Mouse (Mus musculus) thymus, adult 2 months (tissue): ENCODE data around the gene Usp34. TPM values are rescaled to one million over a fixed set of nuclear protein-coding genes. Genes with fewer than 3 reads are reported as not detected.

Experiments used
- DNase-seq: peaks from one replicate; pipeline ENCODE4 v3.0.0; 2021
- H3K27ac ChIP-seq: fragments of 200-500 bp; 2 replicates; pipeline ENCODE4 v1.5.1; 2012; ENCODE audit warnings: low read length, control low read depth; ENCODE audit not compliant: control insufficient read depth, insufficient read depth
- H3K27me3 ChIP-seq: fragments of 200-500 bp; 2 replicates; pipeline ENCODE4 v1.6.1; 2012; ENCODE audit warnings: mild to moderate bottlenecking, low read length, moderate library complexity, mixed read lengths; ENCODE audit not compliant: control insufficient read depth, insufficient read depth
- H3K36me3 ChIP-seq: fragments of 200-500 bp; 2 replicates; pipeline ENCODE4 v1.6.1; 2012; ENCODE audit warnings: mild to moderate bottlenecking, low read length, moderate library complexity; ENCODE audit not compliant: control insufficient read depth, insufficient read depth
- H3K4me1 ChIP-seq: fragments of 200-500 bp; replicated peaks from 2 replicates; pipeline ENCODE4 v1.6.1; 2012; ENCODE audit warnings: low read length; ENCODE audit not compliant: control insufficient read depth, insufficient read depth
- H3K4me3 ChIP-seq: fragments of 200-500 bp; 2 replicates; pipeline ENCODE4 v1.5.1; 2012; ENCODE audit warnings: mild to moderate bottlenecking, low read length, control low read depth, moderate library complexity; ENCODE audit not compliant: control insufficient read depth, insufficient read depth
- CTCF ChIP-seq: fragments of 200-500 bp; IDR thresholded peaks from 2 replicates; pipeline ENCODE4 v1.5.1; 2012; ENCODE audit warnings: mild to moderate bottlenecking, control low read depth, low read length, moderate library complexity, borderline replicate concordance; ENCODE audit not compliant: control insufficient read depth, poor library complexity, insufficient read depth; ENCODE audit errors: extremely low read depth
- POLR2A ChIP-seq: fragments of 200-500 bp; IDR thresholded peaks from 2 replicates; pipeline ENCODE4 v1.6.1; 2012; ENCODE audit warnings: mild to moderate bottlenecking, low read length, control low read depth, moderate library complexity; ENCODE audit not compliant: control insufficient read depth, poor library complexity, insufficient read depth; ENCODE audit errors: extremely low read depth
- WGBS: fragments of 180-500 bp; shearing (Covaris S2); methylation state at CpG from one replicate; pipeline ENCODE4 v1.1.7; 2018; 5-methylcytosine and 5-hydroxymethylcytosine counted together
- polyA plus RNA-seq: library from polyadenylated mRNA; depleted of rRNA; stranded (reverse); fragments of >200 nt; gene quantifications from 2 replicates; pipeline ENCODE4 v1.2.3, GENCODE M21; 2012

Gene Usp34
- polyA plus RNA-seq, 1 experiment: 20.7 TPM

GRCm38 (mm10) chr11:23372490-23372889 is 65.8 kb downstream of the Usp34 start:
- no peak for DNase-seq
- Histone ChIP-seq H3K27ac (no peak overlapping the region), H3K4me3 (no peak overlapping the region), H3K36me3 (peaks cover 50% of the 10 kb centered on the region), H3K4me1 (no peaks in the 10 kb centered on the region), H3K27me3 (no peaks in the 10 kb centered on the region)
- TF ChIP-seq POLR2A (no peak), CTCF (no peak)

- WGBS: 100% methylated on average over 2 of the region's 2 CpGs
- no peaks in the 10 kb centered on the region for H3K4me1 ChIP-seq
- H3K4me3 ChIP-seq: no peak overlapping the region
- no peak for TF ChIP-seq CTCF
- TF ChIP-seq POLR2A: no peak
- no peaks in the 10 kb centered on the region for H3K27me3 ChIP-seq
- DNase-seq: no peak
- peaks cover 41% of the 10 kb centered on the region for H3K36me3 ChIP-seq
- H3K27ac ChIP-seq: no peak overlapping the region
These were observed 73.4 kb downstream of the Usp34 start for GRCm38 (mm10) chr11:23380055-23380454.

- H3K27ac ChIP-seq: no peak overlapping the region
- H3K36me3 ChIP-seq: peaks cover 36% of the 10 kb centered on the region
- H3K27me3 ChIP-seq: no peaks in the 10 kb centered on the region
- no peak overlapping the region for H3K4me3 ChIP-seq
- TF ChIP-seq POLR2A (no peak), CTCF (no peak)
- H3K4me1 ChIP-seq: no peaks in the 10 kb centered on the region
- 96% methylated on average over 3 of the region's 3 CpGs for WGBS
- DNase-seq: no peak
These were observed 73.9 kb downstream of the Usp34 start for GRCm38 (mm10) chr11:23380595-23380994.

- H3K4me1 ChIP-seq: no peaks in the 10 kb centered on the region
- H3K4me3 ChIP-seq: no peak overlapping the region
- peaks cover 25% of the 10 kb centered on the region for H3K36me3 ChIP-seq
- 92% methylated on average over 1 of the region's 1 CpGs for WGBS
- H3K27me3 ChIP-seq: no peaks in the 10 kb centered on the region
- DNase-seq: no peak
- no peak overlapping the region for H3K27ac ChIP-seq
- TF ChIP-seq CTCF (no peak), POLR2A (no peak)
These were observed 76.1 kb downstream of the Usp34 start for GRCm38 (mm10) chr11:23382787-23383186.

- no peak overlapping the region for H3K27ac ChIP-seq
- 90% methylated on average over 1 of the region's 1 CpGs for WGBS
- H3K27me3 ChIP-seq: no peaks in the 10 kb centered on the region
- H3K4me1 ChIP-seq: no peaks in the 10 kb centered on the region
- peaks cover 43% of the 10 kb centered on the region for H3K36me3 ChIP-seq
- H3K4me3 ChIP-seq: no peak overlapping the region
- no peak for DNase-seq
- no peak for TF ChIP-seq POLR2A
- no peak for TF ChIP-seq CTCF
These were observed 83.0 kb downstream of the Usp34 start for GRCm38 (mm10) chr11:23389649-23390048.

- H3K27me3 ChIP-seq: no peaks in the 10 kb centered on the region
- H3K27ac ChIP-seq: no peak overlapping the region
- H3K4me3 ChIP-seq: no peak overlapping the region
- peaks cover 55% of the 10 kb centered on the region for H3K36me3 ChIP-seq
- TF ChIP-seq POLR2A: no peak
- no peak for TF ChIP-seq CTCF
- DNase-seq: no peak
- H3K4me1 ChIP-seq: no peaks in the 10 kb centered on the region
These were observed 85.9 kb downstream of the Usp34 start for GRCm38 (mm10) chr11:23392567-23392966.

- WGBS: 98% methylated on average over 4 of the region's 4 CpGs
- H3K36me3 ChIP-seq: peaks cover 52% of the 10 kb centered on the region
- no peaks in the 10 kb centered on the region for H3K27me3 ChIP-seq
- H3K4me1 ChIP-seq: no peaks in the 10 kb centered on the region
- no peak overlapping the region for H3K27ac ChIP-seq
- no peak overlapping the region for H3K4me3 ChIP-seq
- TF ChIP-seq CTCF (no peak), POLR2A (no peak)
- no peak for DNase-seq
These were observed 89.9 kb downstream of the Usp34 start for GRCm38 (mm10) chr11:23396608-23397007.
